Mouse (Mus musculus): Measurements from ENCODE around the gene Duxbl2.
"Not testable (repeated sequence)": the region's sequence is repeated elsewhere in the genome, so short reads cannot be mapped to it uniquely, and the experiment has no call there.

The Duxbl2 gene

GRCm38 (mm10) chr14:26118150-26118549 is at the start of gene Duxbl2:
Gene Duxbl2, plus strand, starts transcription at chr14:26118349.
- not testable (repeated sequence) for DNase-seq (ENCODE audit: low read depth, low spot score)

- DNase-seq (ENCODE audit: low read depth, low spot score), result not testable (repeated sequence)
Observed at GRCm38 (mm10) chr14:26076620-26077390, 41.3 kb upstream of the Duxbl2 start.

- not testable (repeated sequence) for DNase-seq (ENCODE audit: low read depth, low spot score)
Observed at GRCm38 (mm10) chr14:26081216-26081615, 36.9 kb upstream of the Duxbl2 start, which contains the start of gene Cphx2. Gene Cphx2, plus strand, starts transcription at chr14:26081516.

- DNase-seq (ENCODE audit: low read depth, low spot score), result not testable (repeated sequence)
Observed at GRCm38 (mm10) chr14:26081997-26082396, 36.2 kb upstream of the Duxbl2 start, which contains the start of gene Cphx3. Gene Cphx3, plus strand, starts transcription at chr14:26082297.

GRCm38 (mm10) chr14:26097622-26098021 is 20.5 kb upstream of the Duxbl2 start:
- not testable (repeated sequence) for DNase-seq (ENCODE audit: low read depth, low spot score)

- not testable (repeated sequence) for DNase-seq (ENCODE audit: low read depth, low spot score)
Observed at GRCm38 (mm10) chr14:26118550-26119000, 426 bp downstream of the Duxbl2 start.

- not testable (repeated sequence) for DNase-seq (ENCODE audit: low read depth, low spot score)
Observed at GRCm38 (mm10) chr14:26119095-26119494, 946 bp downstream of the Duxbl2 start.

- DNase-seq (ENCODE audit: low read depth, low spot score), result not testable (repeated sequence)
Observed at GRCm38 (mm10) chr14:26147095-26147494, 28.9 kb downstream of the Duxbl2 start.

- DNase-seq (ENCODE audit: low read depth, low spot score), result not testable (repeated sequence)
Observed at GRCm38 (mm10) chr14:26156032-26156431, 37.9 kb downstream of the Duxbl2 start.

GRCm38 (mm10) chr14:26161156-26161555 is 43.0 kb downstream of the Duxbl2 start:
- DNase-seq (ENCODE audit: low read depth, low spot score), result not testable (repeated sequence)

GRCm38 (mm10) chr14:26162423-26162822 is 44.3 kb downstream of the Duxbl2 start:
- DNase-seq (ENCODE audit: low read depth, low spot score), result not testable (repeated sequence)

GRCm38 (mm10) chr14:26165266-26165665 is 47.1 kb downstream of the Duxbl2 start:
- DNase-seq (ENCODE audit: low read depth, low spot score), result not testable (repeated sequence)

- not testable (repeated sequence) for DNase-seq (ENCODE audit: low read depth, low spot score)
Observed at GRCm38 (mm10) chr14:26173955-26174354, 55.8 kb downstream of the Duxbl2 start.

- not testable (repeated sequence) for DNase-seq (ENCODE audit: low read depth, low spot score)
Observed at GRCm38 (mm10) chr14:26175028-26175427, 56.9 kb downstream of the Duxbl2 start.

All from A20 (cell line).